ENCODE assay signal across 7 mouse cellular contexts in the genomic region with DNA sequence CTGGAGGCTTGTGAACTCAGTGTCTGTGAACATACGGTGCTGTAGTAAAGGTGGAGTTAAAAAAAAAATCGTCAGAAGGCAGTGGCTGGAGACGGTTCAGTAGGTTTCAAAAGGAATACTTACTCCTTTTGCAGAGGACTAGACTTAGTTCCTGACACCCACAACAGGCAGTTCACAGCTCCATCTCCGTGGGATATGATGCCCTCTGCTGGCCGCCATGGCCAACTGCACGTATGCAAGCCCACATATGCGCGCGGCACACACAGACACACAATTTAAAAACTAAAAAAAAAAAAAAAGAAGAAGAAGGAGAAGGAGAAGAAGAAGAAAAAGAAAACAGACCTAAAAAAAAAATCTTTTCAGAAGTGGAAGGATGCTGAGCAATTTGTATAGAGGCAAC. TPM values are rescaled to one million over a fixed set of nuclear protein-coding genes. Genes with fewer than 3 reads are reported as not detected.
A peak's percentile ranks its signal among the peaks of the same experiment; 100 is the strongest.
DNase-seq lines count a peak whose midpoint lies in the region; ATAC-seq and TF ChIP-seq lines count a peak whose summit lies in the region.

No protein-coding gene starts in this region.

- no peaks in the 10 kb centered on the region for H3K9me3 ChIP-seq in lung, postnatal 0 days (ENCODE audit: low read length)

- no peak overlapping the region for H3K9ac ChIP-seq in lung, postnatal 0 days (replicated peaks; ENCODE audit: low read depth)

- no peak overlapping the region for H3K4me3 ChIP-seq in bone marrow macrophage, adult 2 months (ENCODE audit: insufficient read depth, low read length)
- H3K4me3 ChIP-seq in lung, postnatal 0 days (ENCODE audit: low read depth, low read length) = no peak overlapping the region

- ATAC-seq in lung, postnatal 0 days = no peak

- peak overlapping the region; percentile 33; the same call in 1 of the 2 replicates for H3K4me2 ChIP-seq in lung, postnatal 0 days (replicated peaks; ENCODE audit: low read depth, low read length)

- no peak for TF ChIP-seq POLR2A in bone marrow macrophage, adult 2 months (IDR thresholded peaks at IDR 0.05; ENCODE audit: borderline replicate concordance, low read depth, low read length)

- H3K27ac ChIP-seq in bone marrow macrophage, adult 2 months (ENCODE audit: insufficient read depth, low read depth, low read length) = no peak overlapping the region
- 0 out of 2 replicates have a peak overlapping the region, but pooled peaks have one; percentile 64 for H3K27ac ChIP-seq in lung, postnatal 0 days (ENCODE audit: low read length)

- no peaks in the 10 kb centered on the region for H3K27me3 ChIP-seq in lung, postnatal 0 days (replicated peaks; ENCODE audit: insufficient read depth, low read length)

- H3K36me3 ChIP-seq in lung, postnatal 0 days (ENCODE audit: insufficient read depth, low read length) = no peaks in the 10 kb centered on the region

- WGBS in lung, postnatal 0 days = 35% methylated on average over 9 of the region's 9 CpGs

- TF ChIP-seq CTCF in bone marrow macrophage, adult 2 months (IDR thresholded peaks at IDR 0.05; ENCODE audit: low read depth, low read length) = peak; percentile 69
- peak; percentile 78 for TF ChIP-seq CTCF in lung, postnatal 0 days (IDR thresholded peaks at IDR 0.05)

- DNase-seq in spleen, adult 18-20 months = peak; percentile 50 to 66
- no peak for DNase-seq in spleen, adult 12 weeks (ENCODE audit: low spot score)
- peak; percentile 58 to 68 for DNase-seq in heart, postnatal 36 days
- peak; percentile 32 for DNase-seq in lung, postnatal 0 days (ENCODE audit: low spot score)
- DNase-seq in spleen, postnatal 36 days (ENCODE audit: low spot score in 2 of 2) = peak; percentile 40 to 52
- DNase-seq in frontal cortex, adult 2 months (ENCODE audit: extremely low spot score in 1 of 2, low spot score in 1 of 2) = no peak

- peaks cover 21% of the 10 kb centered on the region for H3K4me1 ChIP-seq in bone marrow macrophage, adult 2 months (ENCODE audit: control insufficient read depth, insufficient read depth, low read length)
- H3K4me1 ChIP-seq in lung, postnatal 0 days (ENCODE audit: insufficient read depth, low read depth, low read length) = peaks cover 5% of the 10 kb centered on the region; the same call in 1 of the 2 replicates

- intact Hi-C loops in heart, postnatal 36 days (cut with DNase I) = loop anchor here (1.0 to 2.0 kb wide), 2 partner anchors 76 to 104 kb away; no protein-coding TSS in a partner anchor

- no peak for TF ChIP-seq EP300 in lung, postnatal 0 days (IDR thresholded peaks at IDR 0.05)

RNA-seq across cellular contexts. Expression of a gene that starts 34.5 kb away (rescaled TPM):
- polyA plus RNA-seq in bone marrow macrophage, adult 2 months (2012; ENCODE audit: insufficient read depth, insufficient read length, missing spikeins) = 6.0 and 6.8 TPM in 2 replicates
- total RNA-seq in heart, postnatal 36 days (2021) = not detected
- polyA plus RNA-seq in lung, postnatal 0 days (2015; fragmentation: Nextera tagmentation; extraction: Ambion mirVana) = 7.4 and 10.4 TPM in 2 replicates
- polyA plus RNA-seq in frontal cortex, adult 2 months (2012; rRNA removed) = 0.88 and 1.5 TPM in 2 replicates

RNA-seq across cellular contexts. Expression of a gene that starts 51.5 kb away (rescaled TPM):
- 7.8 and 9.5 TPM in 2 replicates for polyA plus RNA-seq in bone marrow macrophage, adult 2 months (2012; ENCODE audit: insufficient read depth, insufficient read length, missing spikeins)
- 10 to 100 TPM; 22.9 to 32.0 TPM for total RNA-seq in heart, postnatal 36 days (2021)
- 18.7 and 19.8 TPM in 2 replicates for polyA plus RNA-seq in lung, postnatal 0 days (2015; fragmentation: Nextera tagmentation; extraction: Ambion mirVana)
- polyA plus RNA-seq in frontal cortex, adult 2 months (2012; rRNA removed) = 25.4 and 26.0 TPM in 2 replicates

Comparison
In these comparisons a context has a peak if more than half of its experiments do, and no peak if none do; other contexts are left out.
1. DNase-seq: peak in spleen, adult 18-20 months (2 of 2), heart, postnatal 36 days (2 of 2), lung, postnatal 0 days (single experiment) and spleen, postnatal 36 days (2 of 2); none in spleen, adult 12 weeks (single experiment) and frontal cortex, adult 2 months (0 of 2).